Mouse (Mus musculus) kidney, postnatal 25 days (tissue): ENCODE measurements around the gene Prmt2.
A peak's percentile ranks its signal among the peaks of the same experiment; 100 is the strongest.

Source experiments
- DNase-seq, 2 experiments: peaks; one replicate each; pipeline ENCODE4 v3.0.0; 2021; ENCODE audit warnings: mixed read lengths in 2 of 2

Prmt2 gene

GRCm38 (mm10) chr10:76217056-76217455, 20.6 kb downstream of the Prmt2 start:
- peak in 1 of 2 experiments; percentile 25 for DNase-seq

GRCm38 (mm10) chr10:76214161-76214560, 23.5 kb downstream of the Prmt2 start:
- no peak for DNase-seq

- no peak for DNase-seq
Measured at GRCm38 (mm10) chr10:76212121-76212520, 25.5 kb downstream of the Prmt2 start.

GRCm38 (mm10) chr10:76210806-76211205, 26.9 kb downstream of the Prmt2 start:
- no peak for DNase-seq

- no peak for DNase-seq
Measured at GRCm38 (mm10) chr10:76209241-76209640, 28.4 kb downstream of the Prmt2 start.

GRCm38 (mm10) chr10:76207262-76207796, 30.3 kb downstream of the Prmt2 start:
- no peak for DNase-seq

GRCm38 (mm10) chr10:76203798-76204283, 33.8 kb downstream of the Prmt2 start:
- peak in 1 of 2 experiments; percentile 55 for DNase-seq

- DNase-seq: peak; percentile 74 to 92
Measured at GRCm38 (mm10) chr10:76201978-76202377, 35.7 kb downstream of the Prmt2 start.

- DNase-seq: no peak
Measured at GRCm38 (mm10) chr10:76201416-76201815, 36.2 kb downstream of the Prmt2 start.

GRCm38 (mm10) chr10:76188010-76188409, 49.7 kb downstream of the Prmt2 start:
- no peak for DNase-seq

GRCm38 (mm10) chr10:76185216-76185615, 52.4 kb downstream of the Prmt2 start:
- DNase-seq: no peak

GRCm38 (mm10) chr10:76174899-76175298, 62.8 kb downstream of the Prmt2 start:
- no peak for DNase-seq

GRCm38 (mm10) chr10:76158009-76158408, 79.7 kb downstream of the Prmt2 start:
- DNase-seq: no peak

- no peak for DNase-seq
Measured at GRCm38 (mm10) chr10:76157528-76157927, 80.1 kb downstream of the Prmt2 start.
